Mouse (Mus musculus): ENCODE data around the gene Shc1. TPM values are rescaled to one million over a fixed set of nuclear protein-coding genes. Genes with fewer than 3 reads are reported as not detected.

Gene Shc1
- polyA plus RNA-seq, 1 experiment from 2014 or later, result 97.5 TPM

DNA sequence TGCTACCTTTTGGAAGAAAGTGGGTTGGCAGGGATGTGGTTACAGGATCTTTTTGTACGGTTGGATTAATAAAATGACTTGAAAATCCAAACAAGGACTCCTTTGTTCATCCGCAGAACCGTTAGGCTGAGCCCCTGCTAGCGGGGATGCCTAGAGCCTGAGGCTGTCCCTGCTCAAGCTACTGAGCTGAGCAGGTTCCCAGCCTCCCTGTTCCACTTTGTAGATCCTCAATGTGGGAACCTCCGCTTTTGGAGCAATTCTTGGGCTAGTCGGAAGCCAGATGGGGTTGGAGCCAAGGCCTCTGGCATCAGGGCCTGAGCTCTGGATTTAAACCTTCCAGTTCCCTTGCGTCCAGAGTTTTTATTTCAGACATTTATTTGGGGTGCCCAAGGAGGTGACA is 16.8 kb downstream of the Shc1 start:
- H3K4me1 ChIP-seq, result peaks cover 16% of the 10 kb centered on the region
- H3K4me2 ChIP-seq (replicated peaks), result no peak overlapping the region
- WGBS, result 49% methylated on average over 7 of the region's 7 CpGs
- H3K36me3 ChIP-seq, result peaks cover 27% of the 10 kb centered on the region
- peak overlapping the region; percentile 42; the same call in 1 of the 2 replicates for H3K27ac ChIP-seq
- H3K4me3 ChIP-seq, result no peak overlapping the region
- H3K9ac ChIP-seq, result no peak overlapping the region
- H3K9me3 ChIP-seq, result no peaks in the 10 kb centered on the region
- no peak for ATAC-seq (ENCODE audit: insufficient number of reproducible peaks, insufficient read depth, low FRiP score, low TSS enrichment)
- H3K27me3 ChIP-seq, result no peaks in the 10 kb centered on the region

DNA sequence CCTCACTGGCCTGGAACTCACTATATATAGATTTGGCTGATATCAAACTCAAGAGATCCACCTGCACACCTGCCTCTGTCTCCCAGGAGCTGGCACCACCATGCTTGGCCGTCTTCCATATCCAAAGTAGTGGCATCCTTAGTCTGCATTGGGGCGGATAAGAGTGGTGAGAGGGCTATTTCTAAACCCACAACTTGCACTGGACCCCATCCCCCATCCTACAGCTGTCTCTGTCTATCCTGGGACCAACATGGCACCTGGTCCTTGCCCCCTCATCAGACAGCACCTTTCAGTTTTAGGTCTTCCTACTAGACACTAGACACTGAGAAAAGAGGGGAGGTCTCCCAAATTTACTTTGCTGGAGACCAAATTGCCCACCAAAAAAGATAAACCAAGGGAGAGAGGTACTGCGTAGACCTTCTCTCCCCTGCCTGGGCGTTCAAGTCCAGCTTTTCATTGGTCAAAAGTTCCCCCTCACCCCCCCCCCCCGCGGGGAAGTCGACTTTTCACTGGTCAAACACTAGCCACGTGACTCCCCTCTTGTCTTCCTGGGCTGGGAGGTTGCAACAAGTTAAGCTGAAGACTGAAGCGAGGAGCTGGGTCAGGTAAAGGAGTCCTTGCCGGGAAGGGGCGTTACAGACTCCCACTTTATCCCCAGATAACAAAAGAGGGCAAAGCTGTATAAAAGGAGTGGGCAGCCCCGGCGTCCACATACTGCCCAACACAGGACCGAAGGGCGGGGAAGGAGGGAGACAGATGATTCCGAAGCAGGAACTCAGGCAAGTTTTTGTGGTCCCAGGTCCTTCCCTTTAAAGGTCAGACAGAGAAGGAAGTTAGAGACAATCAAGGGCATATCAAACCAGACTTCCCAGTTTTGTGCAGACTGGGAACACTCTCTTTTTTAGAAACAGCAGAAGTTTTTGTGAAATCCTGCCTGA is 18.2 kb downstream of the Shc1 start, which contains the start of gene Pbxip1:
Pbxip1 (plus strand) TSS at position 531 of the 938 bp plus-strand sequence.
- H3K36me3 ChIP-seq, result peaks cover 29% of the 10 kb centered on the region
- no peaks in the 10 kb centered on the region for H3K9me3 ChIP-seq
- 6% methylated on average over 16 of the region's 16 CpGs for WGBS
- H3K4me1 ChIP-seq, result peaks cover 9% of the 10 kb centered on the region
- H3K4me3 ChIP-seq, result peak within 1 kb of the TSS; percentile 48
- ATAC-seq (ENCODE audit: insufficient number of reproducible peaks, insufficient read depth, low FRiP score, low TSS enrichment), result peak; percentile 80
- H3K27ac ChIP-seq, result peak within 1 kb of the TSS; percentile 80
- H3K9ac ChIP-seq, result peak within 1 kb of the TSS; percentile 60
- peak within 1 kb of the TSS; percentile 61 for H3K4me2 ChIP-seq (replicated peaks)
- no peaks in the 10 kb centered on the region for H3K27me3 ChIP-seq

DNA sequence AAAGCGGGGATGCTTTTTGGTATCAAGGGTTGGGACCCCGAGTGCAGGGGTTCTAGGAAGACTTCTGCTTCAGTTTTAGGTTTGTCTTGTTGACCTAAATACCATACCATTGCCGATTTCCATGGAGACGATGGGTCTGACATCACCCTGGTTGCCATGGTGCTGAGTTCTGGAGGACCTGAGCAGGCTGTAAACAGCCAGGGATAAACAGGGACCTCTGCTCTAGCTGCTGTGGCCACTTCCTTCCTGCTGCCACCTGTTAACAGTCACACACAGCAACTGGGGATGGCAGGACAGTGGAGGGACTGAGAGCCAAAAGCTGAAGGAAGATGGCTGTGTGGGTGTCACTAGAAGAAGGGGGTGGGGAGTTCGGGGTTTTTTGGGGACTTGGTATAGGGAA is 19.0 kb downstream of the Shc1 start:
- peak overlapping the region; percentile 61 for H3K4me2 ChIP-seq (replicated peaks)
- peak overlapping the region; percentile 60 for H3K9ac ChIP-seq
- peak overlapping the region; percentile 48 for H3K4me3 ChIP-seq
- no peaks in the 10 kb centered on the region for H3K9me3 ChIP-seq
- ATAC-seq (ENCODE audit: insufficient number of reproducible peaks, insufficient read depth, low FRiP score, low TSS enrichment), result no peak
- peaks cover 27% of the 10 kb centered on the region for H3K36me3 ChIP-seq
- peaks cover 6% of the 10 kb centered on the region for H3K4me1 ChIP-seq
- 34% methylated on average over 5 of the region's 5 CpGs for WGBS
- H3K27ac ChIP-seq, result peak overlapping the region; percentile 80
- H3K27me3 ChIP-seq, result no peaks in the 10 kb centered on the region

DNA sequence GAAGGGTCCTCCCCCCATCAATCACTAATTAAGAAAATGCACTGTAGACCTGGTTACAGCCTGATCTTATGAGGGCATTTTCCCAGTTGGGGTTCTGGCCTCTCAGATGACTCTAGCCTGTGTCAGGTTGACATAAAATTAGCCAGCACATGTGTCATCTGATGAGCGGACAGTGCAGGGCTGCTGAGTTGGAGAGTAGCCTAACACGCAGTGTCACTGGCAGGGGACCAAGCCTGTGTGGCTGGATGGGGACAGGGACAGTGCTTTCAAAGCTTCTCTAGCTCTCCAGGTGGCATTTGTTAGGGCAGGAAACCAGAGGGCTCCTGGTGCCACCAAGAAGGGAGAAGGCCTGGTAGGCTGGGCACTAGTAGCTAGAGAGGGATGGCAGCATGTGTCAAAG is 22.4 kb downstream of the Shc1 start:
- Histone ChIP-seq H3K36me3 (peaks cover 20% of the 10 kb centered on the region), H3K27me3 (no peaks in the 10 kb centered on the region), H3K4me3 (no peak overlapping the region), H3K9me3 (no peaks in the 10 kb centered on the region), H3K4me1 (peaks cover 6% of the 10 kb centered on the region), H3K4me2 (replicated peaks) (no peak overlapping the region), H3K9ac (no peak overlapping the region), H3K27ac (no peak overlapping the region)
- no peak for ATAC-seq (ENCODE audit: insufficient number of reproducible peaks, insufficient read depth, low FRiP score, low TSS enrichment)
- WGBS, result 94% methylated on average over 2 of the region's 2 CpGs

DNA sequence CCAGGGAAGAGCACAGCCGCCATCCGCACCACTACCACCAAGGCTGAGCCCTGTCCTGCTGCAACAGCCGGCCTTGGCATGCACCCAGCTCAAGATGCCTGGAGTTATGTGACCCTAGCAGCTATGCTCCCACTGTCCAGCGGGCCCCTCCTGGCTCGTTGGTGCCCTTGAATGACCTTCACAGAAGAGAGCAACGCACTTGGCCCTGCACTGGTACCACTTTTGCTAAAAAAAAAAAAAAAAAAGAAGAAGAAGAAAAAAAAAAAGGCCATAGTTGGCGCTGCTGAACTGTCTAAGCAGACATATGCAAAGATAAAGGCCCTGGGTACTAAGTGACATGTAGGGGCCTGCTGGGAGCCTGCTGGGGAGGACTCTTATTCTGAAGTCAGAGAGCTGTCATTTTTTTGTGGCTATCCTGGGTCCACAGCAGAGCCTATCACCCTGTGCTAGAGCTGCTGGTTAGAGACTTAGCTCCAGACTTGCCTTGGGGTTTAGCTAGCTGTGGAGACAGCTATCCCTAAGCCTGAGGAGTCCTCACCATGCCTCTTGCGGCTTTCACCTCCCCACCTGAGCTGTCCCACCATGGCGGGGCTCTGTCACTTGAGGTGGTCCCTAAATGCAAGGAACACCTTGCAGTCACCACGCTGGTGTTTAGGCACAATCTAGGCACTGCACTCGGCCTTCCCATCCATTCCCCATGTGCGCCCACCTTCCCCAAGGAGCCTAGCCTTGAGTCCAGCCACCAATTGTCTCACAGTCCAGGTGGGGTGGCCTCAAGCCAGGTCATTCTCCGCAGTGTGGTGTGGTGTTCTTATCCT is 30.7 kb downstream of the Shc1 start:
- no peak for ATAC-seq (ENCODE audit: insufficient number of reproducible peaks, insufficient read depth, low FRiP score, low TSS enrichment)
- Histone ChIP-seq H3K27me3 (no peaks in the 10 kb centered on the region), H3K9me3 (no peaks in the 10 kb centered on the region), H3K4me1 (0 out of 2 replicates have a peak, but pooled peaks cover 7% of the 10 kb centered on the region), H3K4me2 (replicated peaks) (no peak overlapping the region), H3K36me3 (peaks cover 23% of the 10 kb centered on the region), H3K27ac (no peak overlapping the region), H3K9ac (no peak overlapping the region), H3K4me3 (no peak overlapping the region)
- WGBS, result 68% methylated on average over 13 of the region's 13 CpGs

DNA sequence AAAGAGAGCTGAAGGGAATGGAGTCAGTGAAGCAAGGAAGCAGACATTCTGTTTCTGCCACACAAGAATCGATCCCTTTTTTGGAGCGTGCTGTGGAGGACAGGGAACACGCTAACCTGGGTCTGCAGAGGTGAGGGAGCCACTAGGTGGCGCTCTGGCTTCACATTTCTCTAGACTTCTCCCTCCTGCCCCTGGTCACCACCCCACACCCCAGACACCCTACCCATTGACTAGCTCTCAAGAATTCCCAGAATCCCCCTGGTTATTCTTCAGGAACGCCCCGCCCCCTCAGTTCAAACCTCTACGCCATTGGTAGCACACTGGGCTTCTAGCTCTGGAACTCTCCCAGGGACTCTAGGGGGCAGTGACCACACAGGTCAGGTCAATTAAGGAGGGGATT is 31.3 kb downstream of the Shc1 start:
- 0 out of 2 replicates have a peak, but pooled peaks cover 7% of the 10 kb centered on the region for H3K4me1 ChIP-seq
- H3K36me3 ChIP-seq, result peaks cover 20% of the 10 kb centered on the region
- H3K27me3 ChIP-seq, result no peaks in the 10 kb centered on the region
- no peak overlapping the region for H3K4me2 ChIP-seq (replicated peaks)
- no peak for ATAC-seq (ENCODE audit: insufficient number of reproducible peaks, insufficient read depth, low FRiP score, low TSS enrichment)
- H3K9ac ChIP-seq, result no peak overlapping the region
- no peak overlapping the region for H3K27ac ChIP-seq
- H3K9me3 ChIP-seq, result no peaks in the 10 kb centered on the region
- 50% methylated on average over 7 of the region's 7 CpGs for WGBS
- no peak overlapping the region for H3K4me3 ChIP-seq

DNA sequence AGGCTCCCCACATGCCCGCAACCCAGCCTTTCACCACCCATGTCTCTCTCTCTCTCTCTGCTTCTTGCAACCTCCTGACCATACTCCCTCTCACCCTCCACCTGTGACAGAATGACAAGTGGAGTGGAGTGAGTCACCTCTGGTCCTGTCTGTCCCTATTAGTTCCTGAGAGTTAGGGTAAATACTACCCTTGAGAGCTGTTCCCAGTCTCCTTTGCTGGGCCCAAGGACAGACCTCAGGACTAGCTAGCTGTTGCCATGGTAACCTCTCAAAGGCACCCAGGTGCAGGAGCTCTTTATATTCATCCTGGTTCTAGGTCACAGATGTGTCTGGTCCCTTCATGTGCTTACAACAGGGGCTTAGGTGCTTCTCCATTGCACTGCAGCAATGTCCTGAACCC is 33.7 kb downstream of the Shc1 start:
- Histone ChIP-seq H3K9me3 (no peaks in the 10 kb centered on the region), H3K4me2 (replicated peaks) (no peak overlapping the region), H3K9ac (no peak overlapping the region), H3K4me3 (no peak overlapping the region), H3K4me1 (0 out of 2 replicates have a peak, but pooled peaks cover 7% of the 10 kb centered on the region), H3K36me3 (peaks cover 5% of the 10 kb centered on the region; the same call in 1 of the 2 replicates), H3K27ac (no peak overlapping the region), H3K27me3 (no peaks in the 10 kb centered on the region)
- ATAC-seq (ENCODE audit: insufficient number of reproducible peaks, insufficient read depth, low FRiP score, low TSS enrichment), result no peak
- 89% methylated on average over 1 of the region's 1 CpGs for WGBS

DNA sequence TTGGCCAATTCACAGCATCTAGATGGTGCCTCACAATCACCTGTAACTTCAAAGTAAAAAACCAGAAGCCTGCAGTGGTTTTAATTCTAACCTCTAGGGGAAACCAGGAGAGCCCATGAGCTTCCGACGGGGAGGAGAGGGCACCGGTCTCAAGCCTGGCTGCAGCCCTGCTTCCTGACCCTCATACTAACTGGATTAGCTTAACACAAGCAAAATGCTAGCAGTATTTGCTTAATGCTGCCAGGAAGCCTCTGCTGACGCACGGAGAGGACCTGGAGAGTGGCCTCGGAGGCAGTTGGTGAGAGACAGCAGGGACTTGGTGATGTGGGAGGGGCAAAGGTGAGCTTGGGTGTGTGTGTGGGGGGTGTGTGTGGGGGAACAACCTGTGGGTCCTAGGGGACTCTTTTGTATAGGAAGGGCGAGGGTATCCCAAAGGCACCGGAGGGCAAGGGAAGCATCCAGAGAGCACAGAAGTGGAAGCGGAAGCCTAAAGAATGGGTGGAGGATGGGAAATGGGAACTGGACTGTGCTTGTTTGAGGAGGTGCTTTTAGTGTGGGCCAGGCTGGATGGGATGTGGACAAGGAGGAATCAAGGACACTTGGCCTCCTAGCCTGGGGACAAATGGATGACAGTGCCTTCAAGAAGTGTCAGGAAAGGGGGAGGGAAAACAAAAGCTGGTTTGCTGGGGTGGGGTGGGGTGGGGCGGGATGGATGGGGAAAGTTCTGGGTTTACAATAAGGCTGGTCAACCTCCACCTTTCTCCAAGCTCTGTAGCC is 36.3 kb downstream of the Shc1 start, which contains the start of gene Pmvk:
Pmvk (plus strand) TSS at position 141 of the 777 bp plus-strand sequence.
- WGBS, result 62% methylated on average over 10 of the region's 10 CpGs
- Histone ChIP-seq H3K9me3 (no peaks in the 10 kb centered on the region), H3K4me3 (no peak within 1 kb of the TSS), H3K9ac (no peak within 1 kb of the TSS), H3K36me3 (no peaks in the 10 kb centered on the region), H3K27ac (no peak within 1 kb of the TSS), H3K27me3 (no peaks in the 10 kb centered on the region), H3K4me1 (peaks cover 13% of the 10 kb centered on the region), H3K4me2 (replicated peaks) (no peak within 1 kb of the TSS)
- no peak for ATAC-seq (ENCODE audit: insufficient number of reproducible peaks, insufficient read depth, low FRiP score, low TSS enrichment)

DNA sequence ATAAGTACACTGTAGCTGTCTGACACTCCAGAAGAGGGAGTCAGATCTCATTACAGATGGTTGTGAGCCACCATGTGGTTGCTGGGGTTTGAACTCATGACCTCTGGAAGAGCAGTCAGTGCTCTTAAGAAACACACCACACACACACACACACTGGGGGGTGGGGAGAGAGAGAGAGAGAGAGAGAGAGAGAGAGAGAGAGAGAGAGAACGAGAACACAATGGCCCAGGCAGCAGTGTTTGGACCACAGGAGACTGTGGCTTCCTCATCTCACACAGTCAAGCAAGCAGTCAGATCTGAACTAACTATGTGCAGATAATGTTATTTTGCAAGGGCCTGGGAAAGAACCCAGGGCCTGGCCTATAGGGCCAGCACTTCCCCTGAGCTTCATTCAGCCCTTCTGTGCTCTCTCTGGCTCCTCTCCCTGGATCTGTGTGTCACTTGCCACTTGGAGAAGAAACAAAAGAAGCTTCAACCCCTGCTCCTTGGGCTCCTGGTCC is 37.6 kb downstream of the Shc1 start:
- Histone ChIP-seq H3K27me3 (no peaks in the 10 kb centered on the region), H3K36me3 (no peaks in the 10 kb centered on the region), H3K9me3 (no peaks in the 10 kb centered on the region), H3K27ac (no peak overlapping the region), H3K4me3 (no peak overlapping the region), H3K4me2 (replicated peaks) (no peak overlapping the region), H3K9ac (no peak overlapping the region), H3K4me1 (peaks cover 18% of the 10 kb centered on the region)
- ATAC-seq (ENCODE audit: insufficient number of reproducible peaks, insufficient read depth, low FRiP score, low TSS enrichment), result no peak
- 88% methylated on average over 1 of the region's 1 CpGs for WGBS

DNA sequence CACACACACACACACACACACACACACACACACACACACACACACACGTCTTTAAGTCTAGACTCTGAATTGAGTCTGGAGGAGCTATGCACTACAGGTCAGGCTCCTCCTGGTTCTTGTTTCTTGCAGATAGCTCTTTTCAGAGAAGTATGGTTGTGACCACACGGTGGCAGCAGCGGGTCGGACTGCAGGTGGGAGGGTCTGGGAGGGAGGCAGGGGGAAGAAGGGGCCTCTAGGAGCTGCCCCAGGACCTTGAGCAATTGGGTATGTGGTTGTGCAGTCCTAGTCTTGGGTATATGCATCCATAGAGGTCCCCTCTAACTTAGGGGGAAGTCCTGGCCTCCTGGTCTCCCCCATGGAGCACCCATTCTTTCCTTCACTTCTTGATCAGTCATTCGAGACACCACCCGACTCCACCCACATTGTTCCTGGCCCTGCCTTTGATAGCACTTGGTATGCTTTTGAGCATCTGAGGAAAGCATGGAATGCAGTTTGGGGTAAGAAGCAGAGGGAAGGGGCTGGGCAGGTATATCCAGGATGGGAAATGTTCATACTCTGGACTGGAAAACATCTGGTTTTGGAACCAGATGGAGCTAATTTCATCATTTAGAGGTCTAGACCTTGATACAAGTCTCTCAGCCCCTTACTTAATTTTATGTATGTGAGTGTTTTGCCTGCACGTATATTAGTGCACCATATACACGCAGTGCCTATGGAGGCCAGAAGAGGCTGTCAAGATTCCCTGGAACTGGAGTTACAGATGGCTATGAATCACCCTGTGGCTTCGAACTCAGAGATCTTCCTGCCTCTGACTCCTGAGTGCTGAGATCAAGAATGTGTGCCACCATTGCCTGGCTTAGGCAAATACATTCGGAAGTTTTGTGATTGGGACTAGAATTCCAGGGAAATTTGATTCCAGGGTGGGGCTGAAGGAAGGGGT is 38.8 kb downstream of the Shc1 start:
- WGBS, result 32% methylated on average over 10 of the region's 10 CpGs
- Histone ChIP-seq H3K9me3 (no peaks in the 10 kb centered on the region), H3K4me3 (no peak overlapping the region), H3K9ac (no peak overlapping the region), H3K4me2 (replicated peaks) (no peak overlapping the region), H3K27me3 (no peaks in the 10 kb centered on the region), H3K27ac (no peak overlapping the region), H3K4me1 (peaks cover 13% of the 10 kb centered on the region), H3K36me3 (peaks cover 4% of the 10 kb centered on the region; the same call in 1 of the 2 replicates)
- no peak for ATAC-seq (ENCODE audit: insufficient number of reproducible peaks, insufficient read depth, low FRiP score, low TSS enrichment)
